Mouse (Mus musculus): ENCODE measurements at regions not wholly inside any gene's neighbourhood (a gene's known extent, or its start where the extent isn't known, plus 50 kb on each side); places are given as distances from the start of the nearest gene placed in this dataset.

DNA sequence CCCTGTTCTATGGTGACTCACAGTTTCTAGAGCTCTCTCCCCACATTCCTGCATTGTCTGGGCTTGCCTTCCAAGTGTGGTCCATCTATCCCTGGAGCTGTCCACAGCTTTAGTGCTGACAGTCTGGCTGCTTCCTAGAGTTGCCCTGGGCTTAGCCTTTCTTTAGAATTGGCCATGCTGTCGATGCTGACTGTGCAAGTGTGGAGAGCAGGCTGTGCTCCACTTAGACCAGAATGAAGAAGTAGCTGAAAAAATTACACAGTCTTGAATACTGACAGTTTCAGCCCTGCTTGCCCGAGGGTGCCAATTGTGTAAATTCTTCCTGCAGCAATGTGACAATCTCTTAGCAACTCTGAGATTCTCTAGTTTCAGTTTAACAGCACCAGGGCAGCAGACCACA lies 203.3 kb upstream of the Tmpo start:
- Histone ChIP-seq H3K9me3 (replicated peaks; ENCODE audit: control insufficient read depth, low read length) (no peaks in the 10 kb centered on the region), H3K4me1 (ENCODE audit: control insufficient read depth, insufficient read depth, low read length) (no peaks in the 10 kb centered on the region), H3K36me3 (ENCODE audit: control insufficient read depth, insufficient read depth) (no peaks in the 10 kb centered on the region), H3K4me3 (ENCODE audit: low read length) (no peak overlapping the region), H3K27ac (ENCODE audit: low read length) (no peak overlapping the region), H3K9ac (ENCODE audit: low read length) (no peak overlapping the region), H3K27me3 (ENCODE audit: control insufficient read depth, insufficient read depth, low read length) (no peaks in the 10 kb centered on the region), H3K4me2 (ENCODE audit: low read depth, low read length) (no peak overlapping the region)
- 52% methylated on average over 2 of the region's 2 CpGs for WGBS
- no peak for ATAC-seq (replicated peaks; ENCODE audit: extremely low read depth, insufficient read depth, low FRiP score)

GRCm38 (mm10) chr10:91376683-91377082 lies 195.6 kb upstream of the Tmpo start:
- no peaks in the 10 kb centered on the region for H3K9me3 ChIP-seq (replicated peaks; ENCODE audit: control insufficient read depth, low read length)
- no peak overlapping the region for H3K4me3 ChIP-seq (ENCODE audit: low read length)
- H3K27me3 ChIP-seq (ENCODE audit: control insufficient read depth, insufficient read depth, low read length): no peaks in the 10 kb centered on the region
- ATAC-seq (replicated peaks; ENCODE audit: extremely low read depth, insufficient read depth, low FRiP score): no peak
- no peak overlapping the region for H3K4me2 ChIP-seq (ENCODE audit: low read depth, low read length)
- H3K36me3 ChIP-seq (ENCODE audit: control insufficient read depth, insufficient read depth): no peaks in the 10 kb centered on the region
- 83% methylated on average over 3 of the region's 3 CpGs for WGBS
- no peaks in the 10 kb centered on the region for H3K4me1 ChIP-seq (ENCODE audit: control insufficient read depth, insufficient read depth, low read length)
- no peak overlapping the region for H3K27ac ChIP-seq (ENCODE audit: low read length)
- no peak overlapping the region for H3K9ac ChIP-seq (ENCODE audit: low read length)

DNA sequence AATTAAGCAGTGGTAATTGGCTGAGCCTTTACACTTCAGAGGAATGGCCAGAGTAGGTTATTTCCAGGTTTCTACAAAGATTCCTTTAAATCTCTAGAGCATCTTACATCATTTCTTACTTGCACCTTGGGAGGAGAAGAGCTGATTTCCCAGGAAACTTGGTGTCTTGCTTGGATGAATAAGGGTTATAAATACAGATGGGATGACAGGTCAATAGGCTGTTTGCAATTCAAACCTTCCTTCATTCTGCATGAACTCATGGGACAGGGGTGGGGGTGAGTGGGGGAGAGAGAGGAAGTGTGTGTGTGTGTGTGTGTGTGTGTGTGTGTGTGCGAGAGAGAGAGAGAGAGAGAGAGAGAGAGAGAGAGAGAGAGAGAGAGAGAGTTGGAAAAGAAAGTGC lies 186.4 kb upstream of the Tmpo start:
- no peak overlapping the region for H3K9ac ChIP-seq (ENCODE audit: low read length)
- H3K4me1 ChIP-seq (ENCODE audit: control insufficient read depth, insufficient read depth, low read length): no peaks in the 10 kb centered on the region
- H3K27me3 ChIP-seq (ENCODE audit: control insufficient read depth, insufficient read depth, low read length): no peaks in the 10 kb centered on the region
- no peak for ATAC-seq (replicated peaks; ENCODE audit: extremely low read depth, insufficient read depth, low FRiP score)
- H3K4me3 ChIP-seq (ENCODE audit: low read length): no peak overlapping the region
- 67% methylated on average over 1 of the region's 1 CpGs for WGBS
- no peak overlapping the region for H3K27ac ChIP-seq (ENCODE audit: low read length)
- no peak overlapping the region for H3K4me2 ChIP-seq (ENCODE audit: low read depth, low read length)
- H3K9me3 ChIP-seq (replicated peaks; ENCODE audit: control insufficient read depth, low read length): no peaks in the 10 kb centered on the region
- no peaks in the 10 kb centered on the region for H3K36me3 ChIP-seq (ENCODE audit: control insufficient read depth, insufficient read depth)

DNA sequence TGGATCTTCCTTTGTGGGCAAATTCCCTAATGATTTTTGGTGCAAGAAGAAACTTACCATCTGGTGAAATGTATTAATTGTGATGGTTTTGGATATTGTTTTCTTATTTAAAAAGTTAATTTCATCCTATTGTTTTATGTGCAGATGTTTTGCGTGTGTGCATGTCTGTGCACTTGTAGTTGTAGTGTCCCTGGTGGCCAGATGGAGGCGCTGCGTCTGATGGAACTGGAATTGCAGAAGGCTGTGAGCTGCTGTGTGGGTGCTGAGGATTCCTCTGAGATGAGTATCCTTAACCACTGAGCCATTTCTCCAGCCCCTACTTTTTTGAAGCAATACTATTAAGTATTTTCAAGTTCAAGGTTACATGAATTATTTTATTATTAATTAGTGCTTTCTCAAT lies 181.5 kb upstream of the Tmpo start:
- no peak for ATAC-seq (replicated peaks; ENCODE audit: extremely low read depth, insufficient read depth, low FRiP score)
- no peak overlapping the region for H3K4me3 ChIP-seq (ENCODE audit: low read length)
- 67% methylated on average over 3 of the region's 3 CpGs for WGBS

GRCm38 (mm10) chr10:91361621-91362020 lies 180.5 kb upstream of the Tmpo start:
- 77% methylated on average over 2 of the region's 2 CpGs for WGBS
- Histone ChIP-seq H3K4me1 (ENCODE audit: control insufficient read depth, insufficient read depth, low read length) (no peaks in the 10 kb centered on the region), H3K36me3 (ENCODE audit: control insufficient read depth, insufficient read depth) (no peaks in the 10 kb centered on the region), H3K9ac (ENCODE audit: low read length) (no peak overlapping the region), H3K4me2 (ENCODE audit: low read depth, low read length) (no peak overlapping the region), H3K27me3 (ENCODE audit: control insufficient read depth, insufficient read depth, low read length) (no peaks in the 10 kb centered on the region), H3K9me3 (replicated peaks; ENCODE audit: control insufficient read depth, low read length) (no peaks in the 10 kb centered on the region), H3K4me3 (ENCODE audit: low read length) (no peak overlapping the region), H3K27ac (ENCODE audit: low read length) (no peak overlapping the region)
- no peak for ATAC-seq (replicated peaks; ENCODE audit: extremely low read depth, insufficient read depth, low FRiP score)

More for the DNA sequence above, 181.5 kb upstream of the Tmpo start:
- H3K27me3 ChIP-seq (ENCODE audit: control insufficient read depth, insufficient read depth, low read length): no peaks in the 10 kb centered on the region
- H3K9me3 ChIP-seq (replicated peaks; ENCODE audit: control insufficient read depth, low read length): no peaks in the 10 kb centered on the region
- no peaks in the 10 kb centered on the region for H3K4me1 ChIP-seq (ENCODE audit: control insufficient read depth, insufficient read depth, low read length)
- no peaks in the 10 kb centered on the region for H3K36me3 ChIP-seq (ENCODE audit: control insufficient read depth, insufficient read depth)
- no peak overlapping the region for H3K4me2 ChIP-seq (ENCODE audit: low read depth, low read length)
- H3K9ac ChIP-seq (ENCODE audit: low read length): no peak overlapping the region
- H3K27ac ChIP-seq (ENCODE audit: low read length): no peak overlapping the region

- H3K27me3 ChIP-seq (ENCODE audit: control insufficient read depth, insufficient read depth, low read length): no peaks in the 10 kb centered on the region
- no peak for ATAC-seq (replicated peaks; ENCODE audit: extremely low read depth, insufficient read depth, low FRiP score)
- H3K4me2 ChIP-seq (ENCODE audit: low read depth, low read length): no peak overlapping the region
- H3K9ac ChIP-seq (ENCODE audit: low read length): no peak overlapping the region
- no peak overlapping the region for H3K27ac ChIP-seq (ENCODE audit: low read length)
- no peaks in the 10 kb centered on the region for H3K9me3 ChIP-seq (replicated peaks; ENCODE audit: control insufficient read depth, low read length)
- no peak overlapping the region for H3K4me3 ChIP-seq (ENCODE audit: low read length)
- no peaks in the 10 kb centered on the region for H3K4me1 ChIP-seq (ENCODE audit: control insufficient read depth, insufficient read depth, low read length)
- no peaks in the 10 kb centered on the region for H3K36me3 ChIP-seq (ENCODE audit: control insufficient read depth, insufficient read depth)
- 69% methylated on average over 5 of the region's 5 CpGs for WGBS
Measured at GRCm38 (mm10) chr10:91345465-91345864, 164.3 kb upstream of the Tmpo start.

- Histone ChIP-seq H3K4me1 (ENCODE audit: control insufficient read depth, insufficient read depth, low read length) (no peaks in the 10 kb centered on the region), H3K9ac (ENCODE audit: low read length) (no peak overlapping the region), H3K36me3 (ENCODE audit: control insufficient read depth, insufficient read depth) (no peaks in the 10 kb centered on the region), H3K4me2 (ENCODE audit: low read depth, low read length) (no peak overlapping the region), H3K27ac (ENCODE audit: low read length) (no peak overlapping the region), H3K27me3 (ENCODE audit: control insufficient read depth, insufficient read depth, low read length) (no peaks in the 10 kb centered on the region), H3K4me3 (ENCODE audit: low read length) (no peak overlapping the region), H3K9me3 (replicated peaks; ENCODE audit: control insufficient read depth, low read length) (no peaks in the 10 kb centered on the region)
- 56% methylated on average over 8 of the region's 8 CpGs for WGBS
- no peak for ATAC-seq (replicated peaks; ENCODE audit: extremely low read depth, insufficient read depth, low FRiP score)
Measured at GRCm38 (mm10) chr10:91342083-91342482, 161.0 kb upstream of the Tmpo start.

DNA sequence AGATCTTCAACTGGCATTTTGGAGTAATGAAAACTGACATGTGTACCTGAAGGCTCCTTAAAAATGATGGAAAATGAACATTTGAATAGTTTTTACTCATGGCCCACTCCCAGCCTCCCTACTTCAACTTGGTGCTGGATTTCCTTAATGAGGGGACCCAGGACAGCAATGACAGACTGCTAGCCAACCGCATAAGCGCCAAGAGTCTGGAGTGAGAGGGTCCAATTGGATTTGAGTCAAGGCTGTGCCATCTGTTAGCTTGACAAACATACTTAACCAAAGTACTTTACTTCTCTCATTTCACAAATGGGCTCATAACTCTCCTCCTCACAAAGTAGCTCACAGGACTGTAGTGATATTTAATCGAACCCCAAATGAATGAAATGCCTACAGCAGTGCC lies 158.2 kb upstream of the Tmpo start:
- Histone ChIP-seq H3K9me3 (replicated peaks; ENCODE audit: control insufficient read depth, low read length) (no peaks in the 10 kb centered on the region), H3K27ac (ENCODE audit: low read length) (no peak overlapping the region), H3K36me3 (ENCODE audit: control insufficient read depth, insufficient read depth) (no peaks in the 10 kb centered on the region), H3K4me3 (ENCODE audit: low read length) (no peak overlapping the region), H3K9ac (ENCODE audit: low read length) (no peak overlapping the region), H3K27me3 (ENCODE audit: control insufficient read depth, insufficient read depth, low read length) (no peaks in the 10 kb centered on the region), H3K4me1 (ENCODE audit: control insufficient read depth, insufficient read depth, low read length) (no peaks in the 10 kb centered on the region), H3K4me2 (ENCODE audit: low read depth, low read length) (no peak overlapping the region)
- ATAC-seq (replicated peaks; ENCODE audit: extremely low read depth, insufficient read depth, low FRiP score): no peak
- WGBS: 80% methylated on average over 3 of the region's 3 CpGs

GRCm38 (mm10) chr10:91326661-91327312 lies 145.7 kb upstream of the Tmpo start:
- Histone ChIP-seq H3K27ac (ENCODE audit: low read length) (no peak overlapping the region), H3K36me3 (ENCODE audit: control insufficient read depth, insufficient read depth) (no peaks in the 10 kb centered on the region), H3K4me1 (ENCODE audit: control insufficient read depth, insufficient read depth, low read length) (no peaks in the 10 kb centered on the region), H3K9ac (ENCODE audit: low read length) (no peak overlapping the region), H3K4me2 (ENCODE audit: low read depth, low read length) (0 out of 2 replicates have a peak overlapping the region, but pooled peaks have one; percentile 19), H3K9me3 (replicated peaks; ENCODE audit: control insufficient read depth, low read length) (no peaks in the 10 kb centered on the region), H3K27me3 (ENCODE audit: control insufficient read depth, insufficient read depth, low read length) (no peaks in the 10 kb centered on the region), H3K4me3 (ENCODE audit: low read length) (no peak overlapping the region)
- 0 out of 2 replicates have a peak, but pooled peaks have one; percentile 28 for ATAC-seq (replicated peaks; ENCODE audit: extremely low read depth, insufficient read depth, low FRiP score)
- 24% methylated on average over 12 of the region's 12 CpGs for WGBS
